Mouse (Mus musculus) bone marrow, adult 2 months (tissue): ENCODE results near the gene Cx3cl1.

Source experiments
- CTCF ChIP-seq: fragments of 200-500 bp; IDR thresholded peaks from 2 replicates; pipeline ENCODE4 v1.5.1; 2011; ENCODE audit warnings: low read length, control low read depth; ENCODE audit not compliant: control insufficient read depth, insufficient read depth
- POLR2A ChIP-seq: fragments of 200-500 bp; IDR thresholded peaks from 2 replicates; pipeline ENCODE4 v1.6.1; 2011; ENCODE audit warnings: low read depth, mild to moderate bottlenecking, control low read depth, low read length, borderline replicate concordance; ENCODE audit not compliant: control insufficient read depth

DNA sequence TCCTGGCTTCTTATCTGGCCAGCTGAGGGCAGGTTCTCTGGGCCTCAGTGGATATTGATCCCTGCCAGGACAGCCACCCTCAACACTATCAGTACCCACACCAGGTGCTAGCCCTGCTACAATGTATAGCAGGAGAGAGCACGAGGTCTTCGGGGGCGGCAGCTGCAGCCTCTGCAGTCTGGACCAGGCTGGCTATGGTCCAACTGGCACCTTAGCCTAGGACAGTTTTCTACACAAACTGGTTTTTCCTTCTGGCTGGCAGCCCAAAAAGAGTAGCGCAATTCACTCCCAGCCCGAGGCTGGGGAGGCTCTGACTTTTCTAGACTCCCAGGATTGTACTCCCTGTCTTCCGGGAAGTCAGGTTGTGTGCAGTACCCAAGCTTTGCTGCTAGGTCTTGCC lies 864 bp upstream of the Cx3cl1 start:
- no peak for TF ChIP-seq POLR2A
- TF ChIP-seq CTCF = no peak
